In the genomic region with DNA sequence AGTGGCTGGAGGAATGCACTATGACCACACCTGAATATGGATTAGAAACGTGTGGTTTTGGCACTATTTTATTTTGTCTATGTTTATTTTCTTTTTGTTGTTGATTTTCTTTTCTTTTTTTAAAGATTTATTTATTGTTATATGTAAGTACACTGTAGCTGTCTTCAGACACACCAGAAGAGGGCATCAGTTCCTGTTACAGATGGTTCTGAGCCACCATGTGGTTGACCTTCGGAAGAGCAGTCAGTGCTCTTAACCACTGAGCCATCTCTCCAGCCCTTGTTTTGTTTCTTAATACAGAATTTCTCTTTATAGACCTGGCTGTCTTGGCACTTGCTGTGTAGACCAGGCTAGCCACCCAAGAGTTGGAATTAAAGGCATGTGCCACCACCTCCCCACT, we compare ENCODE assay signal across 19 mouse cellular contexts. TPM values are rescaled to one million over a fixed set of nuclear protein-coding genes. Genes with fewer than 3 reads are reported as not detected.
"Had no signal": no experiment of that assay in that cellular context is flagged by ENCODE, and none has a peak within 500 bp of the region (broad histone marks: within the 10 kb centered on the region; RNA-seq: fewer than 3 reads in every experiment).

No protein-coding gene starts in this region.

- H3K4me3 ChIP-seq: intestine, embryonic 15.5 days; liver, embryonic 13.5 days had no signal

- H3K9me3 ChIP-seq: intestine, embryonic 15.5 days; liver, embryonic 13.5 days; midbrain, embryonic 13.5 days had no signal

- H3K27ac ChIP-seq: intestine, embryonic 15.5 days; liver, embryonic 13.5 days; macrophage; midbrain, embryonic 13.5 days had no signal

- DNase-seq: kidney, adult 18-20 months; kidney, adult 9 months; kidney, postnatal 25 days; liver, embryonic 13.5 days; lung, adult 2 months; lung, postnatal 10 days; thymus, adult 18-20 months; thymus, postnatal 36 days had no signal

- ATAC-seq: intestine, embryonic 15.5 days; midbrain, embryonic 16.5 days had no signal

- H3K36me3 ChIP-seq: intestine, embryonic 15.5 days; liver, embryonic 13.5 days; midbrain, embryonic 13.5 days had no signal

- H3K9ac ChIP-seq: intestine, embryonic 15.5 days; liver, embryonic 13.5 days; midbrain, embryonic 13.5 days had no signal

- H3K4me2 ChIP-seq: intestine, embryonic 15.5 days; liver, embryonic 13.5 days; midbrain, embryonic 13.5 days had no signal

RNA-seq across cellular contexts. Expression of a gene that starts 5.2 kb away (rescaled TPM):
- polyA plus RNA-seq: macrophage had no signal

RNA-seq across cellular contexts. Expression of a gene that starts 9.0 kb away (rescaled TPM):
- polyA plus RNA-seq: macrophage had no signal

RNA-seq across cellular contexts. Expression of a gene that starts 38.2 kb away (rescaled TPM):
- total RNA-seq: liver, adult 2 months; megakaryocyte, adult 5-6 weeks had no signal
- polyA plus RNA-seq: kidney, embryonic 16.5 days; limb, embryonic 11.5 days; limb, embryonic 14.5 days; liver, adult 2 months; liver, embryonic 13.5 days; macrophage; spleen, adult 2 months; urinary bladder, adult 2 months had no signal
